Mouse (Mus musculus) hindbrain, embryonic 12.5 days (tissue): ENCODE data around the gene Tbca. TPM values are rescaled to one million over a fixed set of nuclear protein-coding genes. Genes with fewer than 3 reads are reported as not detected.

Source experiments
- ATAC-seq: fragments of 200-750 bp; cut with Nextera tagmentation; 2 replicates; pipeline ENCODE4 v1.8.0; 2017; ENCODE audit warnings: moderate TSS enrichment; ENCODE audit not compliant: low FRiP score
- H3K27ac ChIP-seq: fragments of 300-500 bp; sonication (generic); 2 replicates; pipeline ENCODE4 v1.5.1; 2016; ENCODE audit warnings: mild to moderate bottlenecking
- H3K27me3 ChIP-seq: fragments of 300-500 bp; sonication (generic); 2 replicates; pipeline ENCODE4 v1.6.1; 2016; ENCODE audit warnings: mild to moderate bottlenecking
- H3K36me3 ChIP-seq: fragments of 300-500 bp; sonication (generic); 2 replicates; pipeline ENCODE4 v1.6.1; 2016; ENCODE audit warnings: mild to moderate bottlenecking
- H3K4me1 ChIP-seq: fragments of 300-500 bp; sonication (generic); 2 replicates; pipeline ENCODE4 v1.6.1; 2016
- H3K4me2 ChIP-seq: fragments of 300-500 bp; sonication (generic); replicated peaks from 2 replicates; pipeline ENCODE4 v1.6.1; 2016; ENCODE audit warnings: mild to moderate bottlenecking
- H3K4me3 ChIP-seq: fragments of 300-500 bp; sonication (generic); 2 replicates; pipeline ENCODE4 v1.5.1; 2016; ENCODE audit warnings: mild to moderate bottlenecking
- H3K9ac ChIP-seq: fragments of 300-500 bp; sonication (generic); 2 replicates; pipeline ENCODE4 v1.6.1; 2016; ENCODE audit warnings: mild to moderate bottlenecking, moderate library complexity
- H3K9me3 ChIP-seq: fragments of 300-500 bp; sonication (generic); replicated peaks from 2 replicates; pipeline ENCODE4 v1.6.1; 2016; ENCODE audit warnings: mild to moderate bottlenecking
- WGBS: fragments of 180-500 bp; shearing (Covaris S2); methylation state at CpG from one replicate; pipeline ENCODE4 v1.1.7; 2016; 5-methylcytosine and 5-hydroxymethylcytosine counted together
- polyA plus RNA-seq: library from polyadenylated mRNA; unstranded; fragments of >200 nt; fragmentation: Nextera tagmentation; extraction: Ambion mirVana; gene quantifications from 2 replicates; pipeline ENCODE4 v1.2.1, GENCODE M21; 2016

The Tbca gene
- polyA plus RNA-seq, 1 experiment from 2014 or later = 223 TPM

DNA sequence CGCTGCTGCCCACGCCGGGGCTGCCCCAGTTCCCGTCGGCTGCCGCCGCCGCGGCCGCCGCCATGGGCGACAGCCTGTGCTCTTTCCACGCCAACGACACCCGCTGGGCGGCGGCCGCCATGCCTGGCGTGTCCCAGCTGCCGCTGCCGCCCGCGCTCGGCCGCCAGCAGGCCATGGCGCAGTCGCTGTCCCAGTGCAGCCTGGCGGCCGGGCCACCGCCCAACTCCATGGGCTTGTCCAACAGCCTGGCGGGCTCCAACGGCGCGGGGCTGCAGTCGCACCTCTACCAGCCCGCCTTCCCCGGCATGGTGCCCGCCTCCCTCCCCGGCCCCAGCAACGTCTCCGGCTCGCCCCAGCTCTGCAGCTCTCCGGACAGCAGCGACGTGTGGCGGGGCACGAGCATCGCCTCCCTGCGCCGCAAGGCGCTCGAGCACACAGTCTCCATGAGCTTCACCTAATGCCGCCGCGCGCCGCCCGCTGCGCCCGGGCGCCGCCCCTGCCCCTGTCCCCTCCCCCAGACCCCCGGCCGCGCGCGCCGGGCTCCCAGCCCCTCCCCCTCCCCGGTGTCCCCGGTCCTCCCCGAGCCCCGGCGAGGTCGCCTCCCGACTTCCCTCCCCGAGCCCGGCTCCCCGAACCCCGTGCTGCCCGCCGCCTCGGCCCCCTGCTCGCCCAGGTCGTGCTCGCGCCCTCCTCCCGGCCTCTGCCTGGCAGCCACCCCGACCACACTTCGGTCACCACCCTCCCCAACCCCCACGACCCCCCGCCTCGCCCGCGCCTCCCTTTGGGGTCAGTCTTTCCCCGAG is 94.7 kb downstream of the Tbca start:
- ATAC-seq = peak; percentile 67
- H3K9ac ChIP-seq = peak overlapping the region; percentile 58
- peaks cover 20% of the 10 kb centered on the region for H3K4me1 ChIP-seq
- H3K4me2 ChIP-seq = peak overlapping the region; percentile 74
- H3K36me3 ChIP-seq = no peaks in the 10 kb centered on the region
- peaks cover 82% of the 10 kb centered on the region for H3K27me3 ChIP-seq
- no peaks in the 10 kb centered on the region for H3K9me3 ChIP-seq
- H3K4me3 ChIP-seq = peak overlapping the region; percentile 39
- peak overlapping the region; percentile 75 for H3K27ac ChIP-seq
- under 1% methylated on average over 92 of the region's 95 CpGs for WGBS

DNA sequence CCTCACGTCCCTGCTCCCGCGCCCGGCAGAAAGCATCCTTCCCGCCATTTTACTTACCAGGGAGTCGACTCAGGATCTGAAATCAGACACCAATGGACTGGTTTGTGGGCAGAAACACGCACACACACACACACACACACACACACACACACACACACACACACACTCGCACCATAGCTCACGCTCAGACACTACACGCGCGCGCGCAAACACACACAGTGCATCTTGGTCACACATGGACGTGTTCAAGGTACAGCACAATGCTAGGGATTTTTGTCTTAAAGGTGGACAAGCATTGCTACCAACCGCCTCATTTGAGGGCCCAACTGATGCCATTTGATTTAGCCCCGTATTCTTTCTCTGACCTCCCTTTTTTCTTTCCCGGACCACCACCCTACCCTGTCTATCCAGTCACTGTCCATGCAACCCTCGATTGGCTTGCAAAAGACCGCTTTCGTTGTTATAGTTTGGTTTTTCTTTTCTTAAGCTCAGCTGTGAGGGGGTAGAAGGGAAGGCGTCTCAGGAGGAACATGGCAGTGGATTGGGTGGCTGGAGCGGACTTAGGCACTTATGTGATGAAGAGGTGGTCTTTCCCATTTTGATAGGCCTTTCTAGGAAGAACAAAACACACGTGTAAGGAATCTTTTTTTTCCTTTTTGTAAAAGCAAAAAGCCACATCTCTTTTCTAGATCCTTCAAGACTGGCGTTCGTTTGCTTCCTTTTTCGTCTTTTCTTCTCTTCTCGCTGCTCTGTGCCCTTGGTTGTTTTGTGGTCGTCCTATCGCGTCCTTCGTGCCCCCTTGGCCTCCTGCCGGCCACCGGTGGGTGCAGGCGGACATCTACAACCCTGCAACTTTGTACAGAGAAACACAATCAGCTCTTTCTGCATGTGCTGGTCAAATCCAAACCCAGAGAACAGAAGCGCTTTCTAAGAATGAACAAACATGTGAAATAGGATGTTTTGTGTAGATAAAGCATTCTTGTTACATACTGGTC is 95.6 kb downstream of the Tbca start:
- whole genome bisulfite sequencing = 2% methylated on average over 36 of the region's 36 CpGs

DNA sequence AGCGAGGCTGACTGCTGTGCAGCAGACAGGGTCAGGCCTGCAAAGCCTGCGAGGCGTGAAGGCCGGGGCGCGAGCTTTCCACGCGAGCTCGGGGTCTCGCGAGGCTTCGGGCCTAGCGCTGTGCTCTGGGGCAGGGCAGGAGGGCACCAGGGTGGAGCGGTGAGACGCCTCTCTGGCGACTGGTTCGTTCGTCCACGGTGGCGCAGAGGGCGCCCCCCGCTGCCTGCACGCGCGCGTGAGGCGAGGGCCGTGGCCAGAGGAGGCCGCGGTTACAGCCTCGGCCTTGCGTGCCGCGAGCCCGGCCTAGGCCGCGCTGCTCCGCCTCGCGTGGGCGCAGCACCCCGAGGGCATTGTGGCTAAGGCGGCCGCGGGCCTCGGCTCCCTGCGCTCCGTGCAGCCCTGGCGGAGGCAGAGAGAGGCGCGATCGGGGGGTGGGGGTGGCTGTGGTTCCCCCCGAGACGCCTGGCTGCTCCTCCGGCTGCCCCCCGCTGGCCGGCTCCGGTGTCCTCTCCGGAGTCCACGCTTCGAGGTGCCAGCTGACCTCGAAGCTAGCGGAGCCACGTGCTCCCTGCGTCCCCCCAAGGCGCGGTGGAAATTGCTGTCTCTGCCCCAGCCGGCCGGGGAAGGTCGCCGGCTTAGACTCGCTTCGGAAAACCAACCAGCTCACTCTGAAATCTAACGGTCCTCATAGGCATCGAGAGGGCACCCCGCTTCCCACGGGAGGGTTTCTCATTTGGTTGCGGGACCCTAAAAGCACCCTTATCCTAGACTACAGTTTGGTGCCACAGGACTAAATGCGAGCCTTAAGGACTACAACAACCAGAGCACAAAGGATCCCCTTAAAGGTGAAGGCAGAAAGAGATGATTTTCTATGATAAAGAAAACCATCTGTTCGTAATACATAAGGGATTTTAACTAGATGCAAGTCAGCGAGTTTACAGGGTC is 96.9 kb downstream of the Tbca start:
- H3K9ac ChIP-seq = peak overlapping the region; percentile 39
- 2% methylated on average over 65 of the region's 81 CpGs for WGBS
- peaks cover 90% of the 10 kb centered on the region for H3K27me3 ChIP-seq
- H3K27ac ChIP-seq = peak overlapping the region; percentile 74
- no peaks in the 10 kb centered on the region for H3K36me3 ChIP-seq
- peaks cover 20% of the 10 kb centered on the region for H3K4me1 ChIP-seq
- peak overlapping the region; percentile 38 for H3K4me2 ChIP-seq
- no peaks in the 10 kb centered on the region for H3K9me3 ChIP-seq
- peak; percentile 41 for ATAC-seq
- peak overlapping the region; percentile 20 for H3K4me3 ChIP-seq

More for the DNA sequence above, 95.6 kb downstream of the Tbca start:
- peak overlapping the region; percentile 58 for H3K9ac ChIP-seq
- ATAC-seq = no peak
- H3K4me2 ChIP-seq = peak overlapping the region; percentile 74
- H3K9me3 ChIP-seq = no peaks in the 10 kb centered on the region
- H3K27me3 ChIP-seq = peaks cover 87% of the 10 kb centered on the region
- H3K36me3 ChIP-seq = no peaks in the 10 kb centered on the region
- H3K4me3 ChIP-seq = peak overlapping the region; percentile 39
- H3K4me1 ChIP-seq = peaks cover 20% of the 10 kb centered on the region
- H3K27ac ChIP-seq = peak overlapping the region; percentile 75

Other genes with a start within 250 kb of the Tbca start
- gene Otp, start 86.7 kb downstream of the Tbca start, polyA plus RNA-seq = 11.2 and 15.8 TPM in 2 replicates
- gene Wdr41, start 187.4 kb downstream of the Tbca start, polyA plus RNA-seq = 25.7 and 25.9 TPM in 2 replicates